Mouse (Mus musculus) kidney, embryonic 16.5 days (tissue): ENCODE measurements at regions not wholly inside any gene's neighbourhood (a gene's known extent, or its start where the extent isn't known, plus 50 kb on each side); places are given as distances from the start of the nearest gene placed in this dataset.

Source experiments
- ATAC-seq: fragments of 200-750 bp; cut with Nextera tagmentation; 2 replicates; pipeline ENCODE4 v1.8.0; 2017; ENCODE audit warnings: moderate TSS enrichment; ENCODE audit not compliant: low FRiP score, low TSS enrichment
- H3K27ac ChIP-seq: fragments of 300-500 bp; sonication (generic); 2 replicates; pipeline ENCODE4 v1.5.1; 2014; ENCODE audit warnings: low read length
- H3K27me3 ChIP-seq: fragments of 300-500 bp; sonication (generic); 2 replicates; pipeline ENCODE4 v1.6.1; 2014; ENCODE audit warnings: low read length, control low read depth, mixed read lengths; ENCODE audit not compliant: insufficient read depth
- H3K36me3 ChIP-seq: fragments of 300-500 bp; sonication (generic); 2 replicates; pipeline ENCODE4 v1.6.1; 2014; ENCODE audit warnings: low read length, control low read depth, mixed read lengths; ENCODE audit not compliant: insufficient read depth
- H3K4me1 ChIP-seq: fragments of 300-500 bp; sonication (generic); 2 replicates; pipeline ENCODE4 v1.6.1; 2014; ENCODE audit warnings: low read length, control low read depth, mixed read lengths; ENCODE audit not compliant: insufficient read depth
- H3K4me2 ChIP-seq: fragments of 300-500 bp; sonication (generic); replicated peaks from 2 replicates; pipeline ENCODE4 v1.6.1; 2014; ENCODE audit warnings: low read depth, low read length
- H3K4me3 ChIP-seq: fragments of 300-500 bp; sonication (generic); 2 replicates; pipeline ENCODE4 v1.5.1; 2014; ENCODE audit warnings: mild to moderate bottlenecking, low read length
- H3K9ac ChIP-seq: fragments of 300-500 bp; sonication (generic); replicated peaks from 2 replicates; pipeline ENCODE4 v1.6.1; 2014; ENCODE audit warnings: low read length
- H3K9me3 ChIP-seq: fragments of 300-500 bp; sonication (generic); 2 replicates; pipeline ENCODE4 v1.6.1; 2016; ENCODE audit warnings: low read length, control low read depth
- WGBS: fragments of 180-500 bp; shearing (Covaris S2); extraction: QIAGEN DNeasy Blood & Tissue Kit; methylation state at CpG from one replicate; pipeline ENCODE4 v1.1.7; 2014; 5-methylcytosine and 5-hydroxymethylcytosine counted together

DNA sequence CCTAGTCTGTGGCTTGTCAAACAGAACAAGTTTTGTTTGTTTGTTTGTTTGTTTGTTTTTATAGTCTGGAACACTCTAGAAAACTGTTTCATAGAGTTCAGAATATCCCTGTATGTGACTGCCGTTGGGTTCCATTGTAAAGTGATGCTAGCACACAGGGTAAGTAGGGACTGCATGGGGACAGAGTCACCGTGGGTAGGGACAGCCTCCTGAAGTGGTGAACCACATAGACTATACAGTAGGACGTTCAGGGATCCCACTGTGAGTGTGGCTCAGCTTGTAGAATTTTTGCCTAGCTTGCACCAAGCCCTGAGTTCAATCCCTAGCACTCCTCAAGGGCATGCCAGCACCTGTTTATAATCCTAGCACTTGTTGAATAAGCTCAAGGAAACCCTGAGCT, 253.1 kb downstream of the Ankrd50 start:
- no peak overlapping the region for H3K27ac ChIP-seq
- no peak overlapping the region for H3K9ac ChIP-seq
- ATAC-seq: no peak
- WGBS: 87% methylated on average over 3 of the region's 3 CpGs
- H3K4me3 ChIP-seq: no peak overlapping the region
- H3K36me3 ChIP-seq: no peaks in the 10 kb centered on the region
- H3K4me1 ChIP-seq: peaks cover 14% of the 10 kb centered on the region
- no peak overlapping the region for H3K4me2 ChIP-seq
- no peaks in the 10 kb centered on the region for H3K9me3 ChIP-seq
- no peaks in the 10 kb centered on the region for H3K27me3 ChIP-seq

DNA sequence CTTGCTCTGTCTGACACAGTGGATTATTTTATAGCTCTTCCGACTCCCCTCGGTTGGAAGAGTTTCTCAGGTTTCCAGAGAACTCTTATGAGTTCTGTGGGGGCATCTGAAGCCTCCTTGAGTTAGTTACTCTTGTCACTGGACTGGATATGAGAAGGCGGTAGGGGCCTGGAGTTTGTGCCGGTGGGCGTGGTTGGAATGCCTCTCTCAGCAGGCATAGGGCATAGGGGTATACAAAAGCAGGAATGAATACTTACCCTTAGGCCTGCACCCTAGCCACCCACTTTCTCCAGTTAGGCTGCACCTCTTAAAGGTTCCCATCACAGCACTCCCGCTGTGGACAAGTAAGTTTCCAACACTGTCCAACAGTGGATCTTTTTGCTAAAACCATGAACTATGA, 253.8 kb downstream of the Ankrd50 start:
- no peak for ATAC-seq
- no peak overlapping the region for H3K9ac ChIP-seq
- no peak overlapping the region for H3K4me2 ChIP-seq
- no peaks in the 10 kb centered on the region for H3K36me3 ChIP-seq
- H3K27ac ChIP-seq: no peak overlapping the region
- no peak overlapping the region for H3K4me3 ChIP-seq
- no peaks in the 10 kb centered on the region for H3K27me3 ChIP-seq
- no peaks in the 10 kb centered on the region for H3K9me3 ChIP-seq
- 63% methylated on average over 6 of the region's 6 CpGs for WGBS
- peaks cover 14% of the 10 kb centered on the region for H3K4me1 ChIP-seq

DNA sequence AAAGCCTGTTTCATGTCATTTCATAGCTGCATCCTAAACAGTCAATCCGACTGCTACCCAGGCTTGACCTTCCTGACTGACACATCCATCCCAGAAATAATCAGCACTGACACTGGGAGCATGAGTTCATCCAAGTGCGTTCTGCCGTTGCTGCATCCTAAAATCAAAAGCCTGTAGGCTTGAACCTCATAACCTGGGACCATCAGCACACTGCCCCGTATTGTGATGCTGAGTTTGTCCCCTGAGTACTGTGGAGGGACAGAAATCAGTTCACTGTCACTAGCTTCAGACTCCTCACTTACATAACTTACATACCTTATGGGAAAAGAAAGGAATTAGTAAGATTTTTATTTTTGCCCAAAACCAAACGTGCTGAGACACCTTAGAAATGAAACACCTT, 255.0 kb downstream of the Ankrd50 start:
- no peaks in the 10 kb centered on the region for H3K36me3 ChIP-seq
- ATAC-seq: no peak
- no peak overlapping the region for H3K27ac ChIP-seq
- H3K4me3 ChIP-seq: no peak overlapping the region
- H3K9me3 ChIP-seq: no peaks in the 10 kb centered on the region
- H3K27me3 ChIP-seq: no peaks in the 10 kb centered on the region
- H3K4me1 ChIP-seq: peaks cover 14% of the 10 kb centered on the region
- WGBS: 74% methylated on average over 5 of the region's 5 CpGs
- H3K4me2 ChIP-seq: no peak overlapping the region
- no peak overlapping the region for H3K9ac ChIP-seq

DNA sequence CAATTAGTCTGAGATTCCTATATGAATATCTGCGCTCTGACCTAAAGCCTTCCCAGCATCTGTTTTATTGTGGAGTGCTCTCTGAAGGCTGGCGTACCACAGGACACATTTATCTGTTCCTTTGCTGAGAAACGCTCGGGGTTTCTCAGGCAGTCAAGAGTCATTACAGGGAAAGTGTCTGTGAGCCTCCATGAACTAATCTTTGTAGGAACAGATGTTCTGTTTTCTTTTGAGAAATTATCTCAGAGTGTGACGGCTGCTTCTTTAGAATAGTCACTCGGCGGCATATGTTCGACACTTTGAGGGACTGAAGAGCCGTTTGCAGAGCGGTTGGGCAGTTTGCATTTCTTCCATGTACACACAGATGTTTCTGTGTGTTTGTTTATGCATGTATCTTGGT, 255.6 kb downstream of the Ankrd50 start:
- WGBS: 63% methylated on average over 10 of the region's 10 CpGs
- H3K9me3 ChIP-seq: no peaks in the 10 kb centered on the region
- no peak overlapping the region for H3K4me2 ChIP-seq
- no peaks in the 10 kb centered on the region for H3K36me3 ChIP-seq
- H3K27me3 ChIP-seq: no peaks in the 10 kb centered on the region
- H3K27ac ChIP-seq: no peak overlapping the region
- peaks cover 14% of the 10 kb centered on the region for H3K4me1 ChIP-seq
- no peak overlapping the region for H3K4me3 ChIP-seq
- no peak overlapping the region for H3K9ac ChIP-seq
- ATAC-seq: no peak

DNA sequence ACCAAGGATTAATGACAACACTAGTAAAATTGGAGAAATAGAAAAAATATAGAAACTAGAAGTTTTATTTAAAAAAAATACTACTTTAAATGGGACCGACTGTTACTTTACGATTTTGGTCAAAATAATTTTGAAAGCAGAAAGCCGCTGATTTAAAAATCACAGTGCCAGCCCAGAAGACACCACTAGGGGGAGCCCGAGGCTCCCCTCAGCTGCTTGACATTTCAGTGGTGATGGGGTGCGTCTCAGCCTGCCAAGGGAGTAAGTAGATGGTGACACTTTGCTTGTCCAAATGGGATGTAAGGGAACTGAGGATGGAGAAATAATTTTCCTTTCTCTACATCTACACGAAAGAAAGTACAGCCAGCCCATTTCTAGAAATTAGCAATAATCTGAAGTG, 257.0 kb downstream of the Ankrd50 start:
- Histone ChIP-seq H3K36me3 (no peaks in the 10 kb centered on the region), H3K4me1 (peaks cover 11% of the 10 kb centered on the region), H3K9me3 (no peaks in the 10 kb centered on the region), H3K4me3 (no peak overlapping the region), H3K9ac (no peak overlapping the region), H3K4me2 (no peak overlapping the region), H3K27me3 (no peaks in the 10 kb centered on the region), H3K27ac (no peak overlapping the region)
- WGBS: 27% methylated on average over 6 of the region's 6 CpGs
- no peak for ATAC-seq

DNA sequence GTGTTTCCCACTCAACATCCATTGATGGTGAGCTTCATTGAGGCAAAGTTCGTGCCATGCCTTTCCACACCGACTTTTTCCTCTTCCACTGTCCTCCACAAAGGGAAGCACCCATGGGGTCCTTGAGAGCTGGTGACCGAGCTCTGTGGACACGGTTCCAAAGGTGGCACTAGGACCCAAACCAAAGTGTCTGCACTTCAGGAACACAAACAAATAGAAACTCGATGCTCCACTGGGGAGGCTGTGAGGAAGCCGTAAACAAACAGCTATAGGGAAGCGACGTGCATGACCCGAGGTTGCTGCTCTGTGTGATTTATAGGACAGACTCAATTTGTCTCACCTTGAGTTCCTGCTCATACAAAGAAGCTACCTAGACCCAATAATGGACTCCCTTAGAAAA, 257.5 kb downstream of the Ankrd50 start:
- H3K4me2 ChIP-seq: no peak overlapping the region
- H3K27ac ChIP-seq: no peak overlapping the region
- H3K36me3 ChIP-seq: no peaks in the 10 kb centered on the region
- H3K4me3 ChIP-seq: no peak overlapping the region
- no peak for ATAC-seq
- H3K9ac ChIP-seq: no peak overlapping the region
- H3K4me1 ChIP-seq: peaks cover 6% of the 10 kb centered on the region
- 45% methylated on average over 9 of the region's 9 CpGs for WGBS
- H3K9me3 ChIP-seq: no peaks in the 10 kb centered on the region
- no peaks in the 10 kb centered on the region for H3K27me3 ChIP-seq

DNA sequence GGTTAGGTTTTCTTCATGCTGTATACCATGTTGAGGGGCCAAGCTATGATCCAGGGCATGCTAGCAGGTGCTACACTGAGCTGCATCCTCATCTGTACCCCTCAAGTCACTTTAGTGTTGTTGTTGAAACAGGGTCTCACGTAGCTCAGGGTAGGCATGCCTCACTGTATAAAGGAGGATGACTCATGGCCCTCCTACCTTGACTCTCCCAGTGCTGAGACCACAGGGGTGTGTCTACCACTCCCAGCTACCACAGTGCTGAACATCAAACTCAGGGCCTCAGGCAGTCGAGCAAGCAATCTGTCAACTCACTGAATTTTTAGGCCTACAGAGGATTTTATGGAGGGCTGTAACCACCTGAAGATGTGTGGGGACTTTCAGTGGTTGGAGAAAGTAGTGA, 258.5 kb downstream of the Ankrd50 start:
- Histone ChIP-seq H3K4me1 (no peaks in the 10 kb centered on the region), H3K9me3 (no peaks in the 10 kb centered on the region), H3K27me3 (no peaks in the 10 kb centered on the region), H3K4me2 (no peak overlapping the region), H3K9ac (no peak overlapping the region), H3K4me3 (no peak overlapping the region), H3K27ac (no peak overlapping the region), H3K36me3 (no peaks in the 10 kb centered on the region)
- 63% methylated on average over 2 of the region's 2 CpGs for WGBS
- no peak for ATAC-seq

DNA sequence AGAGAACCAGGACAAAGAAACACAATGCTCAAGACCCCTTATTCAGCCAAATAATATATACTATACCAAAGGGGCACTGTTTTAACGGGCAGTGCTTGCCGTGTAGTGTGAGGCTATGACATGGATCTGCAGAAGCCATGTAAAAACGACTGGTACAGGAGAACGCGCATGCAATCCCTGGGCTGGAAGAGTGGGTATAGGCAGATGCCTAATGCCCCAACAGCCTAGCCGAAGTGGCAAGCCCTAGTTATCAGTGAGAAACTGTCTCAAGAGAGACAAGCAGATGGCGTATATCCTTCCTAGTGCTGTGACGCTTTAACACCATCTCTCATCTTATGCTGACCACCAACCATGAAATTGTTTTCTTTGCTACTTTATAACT, 262.8 kb downstream of the Ankrd50 start:
- ATAC-seq: peak; percentile 49; the same call in 1 of the 2 replicates
- Histone ChIP-seq H3K4me1 (no peaks in the 10 kb centered on the region), H3K27me3 (no peaks in the 10 kb centered on the region), H3K27ac (no peak overlapping the region), H3K9ac (no peak overlapping the region), H3K4me3 (no peak overlapping the region), H3K4me2 (no peak overlapping the region), H3K36me3 (no peaks in the 10 kb centered on the region), H3K9me3 (no peaks in the 10 kb centered on the region)
- WGBS: 73% methylated on average over 8 of the region's 8 CpGs

DNA sequence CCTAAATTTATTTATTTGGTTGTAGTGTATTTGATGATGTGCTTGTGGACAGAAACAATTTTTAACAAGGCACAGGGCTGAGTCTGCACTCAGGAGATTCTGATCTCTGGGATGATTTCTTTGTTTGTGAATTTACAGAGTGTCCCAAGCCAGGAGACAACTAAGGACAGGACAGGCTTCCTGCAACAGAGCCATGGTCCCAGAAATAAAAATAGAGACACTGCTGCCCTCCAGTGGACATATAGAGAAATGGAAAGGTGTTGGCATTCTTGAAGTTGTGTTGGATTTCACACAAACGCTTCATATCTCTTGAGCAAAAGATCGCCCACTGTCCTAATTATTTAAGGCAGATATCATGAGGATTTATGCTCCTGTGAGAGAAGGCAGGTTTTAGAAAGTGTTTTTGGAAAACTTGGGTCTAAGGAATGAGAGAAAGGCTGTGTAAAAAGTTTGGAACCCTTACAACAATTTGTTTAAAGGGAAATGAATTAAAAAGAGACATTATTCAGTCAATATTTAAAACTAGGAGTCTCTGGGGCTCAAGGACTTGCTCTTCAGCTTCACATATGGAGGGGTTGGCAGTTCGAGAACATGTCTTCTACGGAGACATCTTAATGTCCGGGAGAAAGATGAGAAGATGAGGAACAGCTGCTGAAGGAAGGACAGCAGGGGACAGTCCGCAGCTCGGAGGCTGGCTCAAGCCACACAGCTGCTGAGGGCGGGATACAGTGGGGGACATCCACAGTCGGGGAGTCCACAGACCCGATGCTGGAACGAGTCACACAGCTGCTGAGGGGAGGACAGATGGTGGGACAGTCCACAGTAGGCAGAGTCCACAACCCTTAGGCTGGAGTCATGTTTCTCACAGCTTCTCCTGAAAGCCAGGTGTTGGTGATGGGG, 263.5 kb downstream of the Ankrd50 start:
- Histone ChIP-seq H3K9ac (no peak overlapping the region), H3K36me3 (no peaks in the 10 kb centered on the region), H3K9me3 (no peaks in the 10 kb centered on the region), H3K4me1 (no peaks in the 10 kb centered on the region), H3K4me3 (no peak overlapping the region), H3K27ac (no peak overlapping the region), H3K27me3 (no peaks in the 10 kb centered on the region), H3K4me2 (peak overlapping the region; percentile 24; the same call in 1 of the 2 replicates)
- 15% methylated on average over 11 of the region's 11 CpGs for WGBS
- peak; percentile 87 for ATAC-seq

DNA sequence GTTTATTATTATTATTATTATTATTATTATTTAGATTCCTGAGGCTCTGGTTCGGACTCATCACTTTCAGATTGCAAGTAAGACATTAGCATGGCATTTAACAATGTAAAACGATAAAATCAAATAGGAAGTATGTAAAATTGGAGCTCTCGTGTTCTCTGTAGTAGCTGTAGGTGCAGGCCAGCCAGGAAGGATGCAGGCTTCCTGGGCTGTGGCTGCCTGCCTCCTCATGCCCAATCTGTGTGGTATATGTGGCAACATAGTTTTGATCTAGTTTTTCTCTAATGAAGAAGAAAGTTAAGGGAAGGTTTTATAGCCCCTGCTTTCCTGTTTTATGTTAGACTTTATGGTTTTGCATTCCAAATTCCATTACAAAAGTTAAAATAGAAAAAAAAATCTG, 275.6 kb downstream of the Ankrd50 start:
- H3K27ac ChIP-seq: no peak overlapping the region
- no peaks in the 10 kb centered on the region for H3K9me3 ChIP-seq
- H3K9ac ChIP-seq: no peak overlapping the region
- no peaks in the 10 kb centered on the region for H3K27me3 ChIP-seq
- ATAC-seq: no peak
- H3K4me2 ChIP-seq: no peak overlapping the region
- no peaks in the 10 kb centered on the region for H3K4me1 ChIP-seq
- no peak overlapping the region for H3K4me3 ChIP-seq
- no peaks in the 10 kb centered on the region for H3K36me3 ChIP-seq
- WGBS: 82% methylated on average over 3 of the region's 3 CpGs
